Mouse (Mus musculus) E14TG2a.4 (cell line): ENCODE data around the gene Ttc7.

Experiments
- CTCF ChIP-seq: conservative IDR thresholded peaks from 2 replicates; pipeline ENCODE4 v1.5.1; 2014; ENCODE audit warnings: low read length
- NANOG ChIP-seq: IDR thresholded peaks from 2 replicates; pipeline ENCODE4 v1.6.1; 2014; ENCODE audit warnings: borderline replicate concordance, low read length, mixed read lengths

GRCm38 (mm10) chr17:87254384-87254783 is 28.3 kb upstream of the Ttc7 start:
- TF ChIP-seq CTCF = no peak
- no peak for TF ChIP-seq NANOG
